Mouse (Mus musculus) embryonic facial prominence, embryonic 11.5 days (tissue): Measurements from ENCODE around the gene Man2a1. TPM values are rescaled to one million over a fixed set of nuclear protein-coding genes. Genes with fewer than 3 reads are reported as not detected.

ENCODE experiments used
- ATAC-seq: fragments of 200-750 bp; cut with Nextera tagmentation; replicated peaks from 2 replicates; pipeline ENCODE4 v1.8.0; 2017; ENCODE audit warnings: low read depth; ENCODE audit not compliant: insufficient number of reproducible peaks, low FRiP score, low TSS enrichment
- DNase-seq: peaks from one replicate; pipeline ENCODE4 v3.0.0-alpha.2; 2015; ENCODE audit warnings: low spot score
- H3K27ac ChIP-seq: fragments of 300-500 bp; sonication (generic); replicated peaks from 2 replicates; pipeline ENCODE4 v1.5.1; 2014; ENCODE audit warnings: mild to moderate bottlenecking, low read depth, low read length, control low read depth
- H3K27me3 ChIP-seq: fragments of 300-500 bp; sonication (generic); 2 replicates; pipeline ENCODE4 v1.6.1; 2014; ENCODE audit warnings: mild to moderate bottlenecking, low read length, moderate library complexity, mixed read lengths; ENCODE audit not compliant: control insufficient read depth, insufficient read depth
- H3K36me3 ChIP-seq: fragments of 300-500 bp; sonication (generic); replicated peaks from 2 replicates; pipeline ENCODE4 v1.6.1; 2014; ENCODE audit warnings: low read depth, mild to moderate bottlenecking, low read length, moderate library complexity, mixed read lengths; ENCODE audit not compliant: control insufficient read depth, insufficient read depth
- H3K4me1 ChIP-seq: fragments of 300-500 bp; sonication (generic); 2 replicates; pipeline ENCODE4 v1.6.1; 2014; ENCODE audit warnings: low read length, mixed read lengths; ENCODE audit not compliant: control insufficient read depth, insufficient read depth
- H3K4me2 ChIP-seq: fragments of 300-500 bp; sonication (generic); 2 replicates; pipeline ENCODE4 v1.6.1; 2014; ENCODE audit warnings: low read depth, mild to moderate bottlenecking, control low read depth, low read length, moderate library complexity
- H3K4me3 ChIP-seq: fragments of 300-500 bp; sonication (generic); 2 replicates; pipeline ENCODE4 v1.5.1; 2014; ENCODE audit warnings: low read depth, low read length, control low read depth
- H3K9ac ChIP-seq: fragments of 300-500 bp; sonication (generic); replicated peaks from 2 replicates; pipeline ENCODE4 v1.6.1; 2014; ENCODE audit warnings: mild to moderate bottlenecking, control low read depth, low read length
- H3K9me3 ChIP-seq: fragments of 300-500 bp; sonication (generic); replicated peaks from 2 replicates; pipeline ENCODE4 v1.6.1; 2016; ENCODE audit warnings: mild to moderate bottlenecking, low read length, inconsistent platforms, mixed read lengths; ENCODE audit not compliant: control insufficient read depth
- WGBS: fragments of 180-500 bp; shearing (Covaris S2); extraction: QIAGEN DNeasy Blood & Tissue Kit; methylation state at CpG from one replicate; pipeline ENCODE4 v1.1.7; 2014; 5-methylcytosine and 5-hydroxymethylcytosine counted together
- polyA plus RNA-seq: library from polyadenylated mRNA; unstranded; fragments of >200 nt; fragmentation: Nextera tagmentation; extraction: Ambion mirVana; gene quantifications from 2 replicates; pipeline ENCODE4 v1.2.1, GENCODE M21; 2014

The Man2a1 gene
- polyA plus RNA-seq, 1 experiment from 2014 or later, result 3.9 TPM

GRCm38 (mm10) chr17:64747461-64747860 lies 146.9 kb downstream of the Man2a1 start:
- H3K27me3 ChIP-seq, result no peaks in the 10 kb centered on the region
- WGBS, result 94% methylated on average over 5 of the region's 5 CpGs
- no peak for DNase-seq

GRCm38 (mm10) chr17:64748131-64748530 lies 147.6 kb downstream of the Man2a1 start:
- Histone ChIP-seq H3K4me3 (no peak overlapping the region), H3K9me3 (no peaks in the 10 kb centered on the region), H3K4me2 (no peak overlapping the region), H3K4me1 (no peaks in the 10 kb centered on the region), H3K36me3 (no peaks in the 10 kb centered on the region), H3K27me3 (no peaks in the 10 kb centered on the region), H3K9ac (no peak overlapping the region), H3K27ac (no peak overlapping the region)
- 80% methylated on average over 2 of the region's 2 CpGs for WGBS
- no peak for DNase-seq
- no peak for ATAC-seq

More at GRCm38 (mm10) chr17:64747461-64747860, 146.9 kb downstream of the Man2a1 start:
- Histone ChIP-seq H3K27ac (no peak overlapping the region), H3K4me1 (no peaks in the 10 kb centered on the region), H3K4me3 (no peak overlapping the region), H3K9ac (no peak overlapping the region), H3K9me3 (no peaks in the 10 kb centered on the region), H3K4me2 (no peak overlapping the region), H3K36me3 (no peaks in the 10 kb centered on the region; the same call in 1 of the 2 replicates)
- ATAC-seq, result no peak

GRCm38 (mm10) chr17:64749146-64749545 lies 148.6 kb downstream of the Man2a1 start:
- no peak overlapping the region for H3K4me3 ChIP-seq
- no peaks in the 10 kb centered on the region for H3K36me3 ChIP-seq
- ATAC-seq (no peak), DNase-seq (no peak)
- H3K9me3 ChIP-seq, result no peaks in the 10 kb centered on the region
- 68% methylated on average over 1 of the region's 1 CpGs for WGBS
- no peak overlapping the region for H3K9ac ChIP-seq
- no peaks in the 10 kb centered on the region for H3K27me3 ChIP-seq
- H3K4me1 ChIP-seq, result no peaks in the 10 kb centered on the region
- H3K27ac ChIP-seq, result no peak overlapping the region
- no peak overlapping the region for H3K4me2 ChIP-seq

- Histone ChIP-seq H3K27me3 (no peaks in the 10 kb centered on the region), H3K4me3 (no peak overlapping the region), H3K9ac (no peak overlapping the region), H3K27ac (no peak overlapping the region), H3K9me3 (no peaks in the 10 kb centered on the region), H3K36me3 (no peaks in the 10 kb centered on the region), H3K4me2 (no peak overlapping the region), H3K4me1 (no peaks in the 10 kb centered on the region)
- no peak for ATAC-seq
- DNase-seq, result no peak
- 89% methylated on average over 5 of the region's 5 CpGs for WGBS
Observed at GRCm38 (mm10) chr17:64751249-64751648, 150.7 kb downstream of the Man2a1 start.

GRCm38 (mm10) chr17:64752126-64753019 lies 151.8 kb downstream of the Man2a1 start:
- Histone ChIP-seq H3K9me3 (no peaks in the 10 kb centered on the region), H3K4me1 (no peaks in the 10 kb centered on the region), H3K9ac (no peak overlapping the region), H3K27ac (no peak overlapping the region), H3K4me2 (no peak overlapping the region), H3K4me3 (no peak overlapping the region), H3K27me3 (no peaks in the 10 kb centered on the region), H3K36me3 (no peaks in the 10 kb centered on the region)
- ATAC-seq (no peak), DNase-seq (no peak)
- WGBS, result 95% methylated on average over 13 of the region's 13 CpGs

- DNase-seq (no peak), ATAC-seq (no peak)
- Histone ChIP-seq H3K4me1 (no peaks in the 10 kb centered on the region), H3K36me3 (no peaks in the 10 kb centered on the region), H3K4me3 (no peak overlapping the region), H3K9me3 (no peaks in the 10 kb centered on the region), H3K4me2 (no peak overlapping the region), H3K27me3 (no peaks in the 10 kb centered on the region), H3K9ac (no peak overlapping the region), H3K27ac (no peak overlapping the region)
- WGBS, result 91% methylated on average over 6 of the region's 6 CpGs
Observed at GRCm38 (mm10) chr17:64753507-64753906, 153.0 kb downstream of the Man2a1 start.

GRCm38 (mm10) chr17:64754142-64754863 lies 153.8 kb downstream of the Man2a1 start:
- H3K27ac ChIP-seq, result no peak overlapping the region
- no peak overlapping the region for H3K4me2 ChIP-seq
- ATAC-seq (no peak), DNase-seq (no peak)
- H3K4me3 ChIP-seq, result no peak overlapping the region
- H3K9ac ChIP-seq, result no peak overlapping the region
- WGBS, result 78% methylated on average over 9 of the region's 9 CpGs
- no peaks in the 10 kb centered on the region for H3K9me3 ChIP-seq
- H3K36me3 ChIP-seq, result no peaks in the 10 kb centered on the region
- H3K4me1 ChIP-seq, result no peaks in the 10 kb centered on the region
- no peaks in the 10 kb centered on the region for H3K27me3 ChIP-seq

- Histone ChIP-seq H3K36me3 (no peaks in the 10 kb centered on the region), H3K9me3 (no peaks in the 10 kb centered on the region), H3K27ac (no peak overlapping the region), H3K27me3 (no peaks in the 10 kb centered on the region), H3K4me3 (no peak overlapping the region), H3K4me1 (no peaks in the 10 kb centered on the region), H3K4me2 (no peak overlapping the region), H3K9ac (no peak overlapping the region)
- DNase-seq (no peak), ATAC-seq (no peak)
- 87% methylated on average over 5 of the region's 5 CpGs for WGBS
Observed at GRCm38 (mm10) chr17:64755191-64755590, 154.7 kb downstream of the Man2a1 start.
